Mouse (Mus musculus) lung, embryonic 15.5 days (tissue): ENCODE results near the gene Trpm5. TPM values are rescaled to one million over a fixed set of nuclear protein-coding genes. Genes with fewer than 3 reads are reported as not detected.

Experiments
- ATAC-seq: fragments of 200-750 bp; cut with Nextera tagmentation; 2 replicates; pipeline ENCODE4 v1.8.0; 2017; ENCODE audit warnings: moderate number of reproducible peaks, borderline replicate concordance; ENCODE audit not compliant: low FRiP score, low TSS enrichment; ENCODE audit errors: extremely low read depth
- H3K27ac ChIP-seq: fragments of 300-500 bp; sonication (generic); 2 replicates; pipeline ENCODE4 v1.5.1; 2015; ENCODE audit warnings: moderate library complexity, mild to moderate bottlenecking, inconsistent platforms
- H3K27me3 ChIP-seq: fragments of 300-500 bp; sonication (generic); 2 replicates; pipeline ENCODE4 v1.6.1; 2015; ENCODE audit warnings: inconsistent platforms
- H3K36me3 ChIP-seq: fragments of 300-500 bp; sonication (generic); 2 replicates; pipeline ENCODE4 v1.6.1; 2015; ENCODE audit warnings: inconsistent platforms
- H3K4me1 ChIP-seq: fragments of 300-500 bp; sonication (generic); 2 replicates; pipeline ENCODE4 v1.6.1; 2015; ENCODE audit warnings: inconsistent platforms
- H3K4me2 ChIP-seq: fragments of 300-500 bp; sonication (generic); 2 replicates; pipeline ENCODE4 v1.6.1; 2015; ENCODE audit warnings: inconsistent platforms, mild to moderate bottlenecking, moderate library complexity
- H3K4me3 ChIP-seq: fragments of 300-500 bp; sonication (generic); 2 replicates; pipeline ENCODE4 v1.5.1; 2015; ENCODE audit warnings: mild to moderate bottlenecking, inconsistent platforms
- H3K9ac ChIP-seq: fragments of 300-500 bp; sonication (generic); 2 replicates; pipeline ENCODE4 v1.6.1; 2015; ENCODE audit warnings: inconsistent platforms
- H3K9me3 ChIP-seq: fragments of 300-500 bp; sonication (generic); 2 replicates; pipeline ENCODE4 v1.6.1; 2016; ENCODE audit warnings: inconsistent platforms
- WGBS: fragments of 180-500 bp; shearing (Covaris S2); methylation state at CpG from one replicate; pipeline ENCODE4 v1.1.7; 2015; 5-methylcytosine and 5-hydroxymethylcytosine counted together
- polyA plus RNA-seq: library from polyadenylated mRNA; unstranded; fragments of >200 nt; fragmentation: Nextera tagmentation; extraction: Ambion mirVana; gene quantifications from 2 replicates; pipeline ENCODE4 v1.2.1, GENCODE M21; 2015

Gene Trpm5
- polyA plus RNA-seq, 1 experiment from 2014 or later = 4.4 TPM

- Histone ChIP-seq H3K9ac (0 out of 2 replicates have a peak overlapping the region, but pooled peaks have one; percentile 5), H3K36me3 (peaks cover 28% of the 10 kb centered on the region), H3K4me2 (peak overlapping the region; percentile 17), H3K9me3 (no peaks in the 10 kb centered on the region), H3K4me1 (peaks cover 66% of the 10 kb centered on the region), H3K27me3 (no peaks in the 10 kb centered on the region), H3K27ac (peak overlapping the region; percentile 78; the same call in 1 of the 2 replicates), H3K4me3 (0 out of 2 replicates have a peak overlapping the region, but pooled peaks have one; percentile 3)
- WGBS = 81% methylated on average over 5 of the region's 5 CpGs
- no peak for ATAC-seq
Observed at GRCm38 (mm10) chr7:143057023-143057422, 37.4 kb downstream of the Trpm5 start.

GRCm38 (mm10) chr7:143055499-143056186, 38.8 kb downstream of the Trpm5 start:
- 58% methylated on average over 11 of the region's 11 CpGs for WGBS
- Histone ChIP-seq H3K4me3 (peak overlapping the region; percentile 82), H3K4me2 (peak overlapping the region; percentile 79), H3K9me3 (no peaks in the 10 kb centered on the region), H3K27ac (peak overlapping the region; percentile 53), H3K4me1 (peaks cover 75% of the 10 kb centered on the region), H3K36me3 (peaks cover 15% of the 10 kb centered on the region), H3K9ac (peak overlapping the region; percentile 89), H3K27me3 (no peaks in the 10 kb centered on the region)
- ATAC-seq = no peak

GRCm38 (mm10) chr7:143055001-143055400, 39.4 kb downstream of the Trpm5 start:
- H3K4me1 ChIP-seq = peaks cover 71% of the 10 kb centered on the region
- peak overlapping the region; percentile 89 for H3K9ac ChIP-seq
- peaks cover 9% of the 10 kb centered on the region; the same call in 1 of the 2 replicates for H3K36me3 ChIP-seq
- ATAC-seq = no peak
- no peaks in the 10 kb centered on the region for H3K9me3 ChIP-seq
- H3K27ac ChIP-seq = peak overlapping the region; percentile 61
- H3K27me3 ChIP-seq = no peaks in the 10 kb centered on the region
- WGBS = 68% methylated on average over 3 of the region's 3 CpGs
- peak overlapping the region; percentile 82 for H3K4me3 ChIP-seq
- peak overlapping the region; percentile 79 for H3K4me2 ChIP-seq

GRCm38 (mm10) chr7:143054612-143054965, 39.9 kb downstream of the Trpm5 start:
- Histone ChIP-seq H3K4me1 (peaks cover 67% of the 10 kb centered on the region), H3K36me3 (peaks cover 9% of the 10 kb centered on the region; the same call in 1 of the 2 replicates), H3K4me3 (peak overlapping the region; percentile 82), H3K4me2 (peak overlapping the region; percentile 79), H3K9me3 (no peaks in the 10 kb centered on the region), H3K27me3 (no peaks in the 10 kb centered on the region), H3K27ac (peak overlapping the region; percentile 61), H3K9ac (peak overlapping the region; percentile 89)
- 30% methylated on average over 3 of the region's 3 CpGs for WGBS
- ATAC-seq = no peak

- H3K27me3 ChIP-seq = no peaks in the 10 kb centered on the region
- peaks cover 9% of the 10 kb centered on the region; the same call in 1 of the 2 replicates for H3K36me3 ChIP-seq
- ATAC-seq = no peak
- H3K4me3 ChIP-seq = peak overlapping the region; percentile 82
- 16% methylated on average over 11 of the region's 11 CpGs for WGBS
- no peaks in the 10 kb centered on the region for H3K9me3 ChIP-seq
- peaks cover 62% of the 10 kb centered on the region for H3K4me1 ChIP-seq
- peak overlapping the region; percentile 91 for H3K27ac ChIP-seq
- peak overlapping the region; percentile 79 for H3K4me2 ChIP-seq
- H3K9ac ChIP-seq = peak overlapping the region; percentile 89
Observed at GRCm38 (mm10) chr7:143053961-143054611, 40.4 kb downstream of the Trpm5 start.

GRCm38 (mm10) chr7:143053008-143053899, 41.2 kb downstream of the Trpm5 start:
- Histone ChIP-seq H3K27me3 (no peaks in the 10 kb centered on the region), H3K9me3 (no peaks in the 10 kb centered on the region), H3K36me3 (peaks cover 9% of the 10 kb centered on the region; the same call in 1 of the 2 replicates), H3K4me2 (peak overlapping the region; percentile 79), H3K27ac (peak overlapping the region; percentile 91), H3K9ac (peak overlapping the region; percentile 89), H3K4me3 (peak overlapping the region; percentile 82), H3K4me1 (peaks cover 54% of the 10 kb centered on the region)
- peak; percentile 79 for ATAC-seq
- under 1% methylated on average over 46 of the region's 46 CpGs for WGBS

GRCm38 (mm10) chr7:143052626-143053007, 41.8 kb downstream of the Trpm5 start, which contains the start of gene Cd81:
Cd81 (plus strand) TSS chr7:143052739.
- 0% methylated on average over 37 of the region's 37 CpGs for WGBS
- H3K9me3 ChIP-seq = no peaks in the 10 kb centered on the region
- H3K27ac ChIP-seq = peak within 1 kb of the TSS; percentile 91
- H3K27me3 ChIP-seq = no peaks in the 10 kb centered on the region
- H3K9ac ChIP-seq = peak within 1 kb of the TSS; percentile 89
- H3K4me3 ChIP-seq = peak within 1 kb of the TSS; percentile 82
- peak; percentile 80 for ATAC-seq
- H3K4me2 ChIP-seq = peak within 1 kb of the TSS; percentile 79
- peaks cover 8% of the 10 kb centered on the region; the same call in 1 of the 2 replicates for H3K36me3 ChIP-seq
- peaks cover 47% of the 10 kb centered on the region for H3K4me1 ChIP-seq

GRCm38 (mm10) chr7:143051316-143051715, 43.1 kb downstream of the Trpm5 start:
- H3K27me3 ChIP-seq = no peaks in the 10 kb centered on the region
- H3K9me3 ChIP-seq = no peaks in the 10 kb centered on the region
- WGBS = 46% methylated on average over 2 of the region's 2 CpGs
- no peak overlapping the region for H3K4me3 ChIP-seq
- no peaks in the 10 kb centered on the region; the same call in 1 of the 2 replicates for H3K36me3 ChIP-seq
- H3K9ac ChIP-seq = no peak overlapping the region
- no peak for ATAC-seq
- H3K27ac ChIP-seq = no peak overlapping the region
- no peak overlapping the region for H3K4me2 ChIP-seq
- H3K4me1 ChIP-seq = peaks cover 36% of the 10 kb centered on the region

GRCm38 (mm10) chr7:143049841-143050816, 44.3 kb downstream of the Trpm5 start:
- no peak for ATAC-seq
- Histone ChIP-seq H3K36me3 (no peaks in the 10 kb centered on the region), H3K4me3 (no peak overlapping the region), H3K4me2 (no peak overlapping the region), H3K9ac (no peak overlapping the region), H3K4me1 (peaks cover 24% of the 10 kb centered on the region), H3K27ac (no peak overlapping the region), H3K9me3 (no peaks in the 10 kb centered on the region), H3K27me3 (no peaks in the 10 kb centered on the region)
- WGBS = 81% methylated on average over 3 of the region's 3 CpGs

GRCm38 (mm10) chr7:143049331-143049730, 45.1 kb downstream of the Trpm5 start:
- Histone ChIP-seq H3K27me3 (no peaks in the 10 kb centered on the region), H3K36me3 (no peaks in the 10 kb centered on the region), H3K9me3 (no peaks in the 10 kb centered on the region), H3K4me1 (peaks cover 16% of the 10 kb centered on the region), H3K27ac (no peak overlapping the region), H3K4me2 (no peak overlapping the region), H3K9ac (no peak overlapping the region), H3K4me3 (no peak overlapping the region)
- 68% methylated on average over 3 of the region's 3 CpGs for WGBS
- ATAC-seq = no peak
